Mouse (Mus musculus): ENCODE measurements around the gene Amot. TPM values are rescaled to one million over a fixed set of nuclear protein-coding genes. Genes with fewer than 3 reads are reported as not detected.

Gene Amot
- 10 to 100 TPM; 20.3 to 22.4 TPM for total RNA-seq (2021)
- long read RNA-seq, experiment 1, result 0 reads
- long read RNA-seq, experiment 2, partial matches to known transcripts, result 0 of 1 reads
- long read RNA-seq, experiment 2, other reads (novel, unspliced or antisense), result 1 of 1 reads

DNA sequence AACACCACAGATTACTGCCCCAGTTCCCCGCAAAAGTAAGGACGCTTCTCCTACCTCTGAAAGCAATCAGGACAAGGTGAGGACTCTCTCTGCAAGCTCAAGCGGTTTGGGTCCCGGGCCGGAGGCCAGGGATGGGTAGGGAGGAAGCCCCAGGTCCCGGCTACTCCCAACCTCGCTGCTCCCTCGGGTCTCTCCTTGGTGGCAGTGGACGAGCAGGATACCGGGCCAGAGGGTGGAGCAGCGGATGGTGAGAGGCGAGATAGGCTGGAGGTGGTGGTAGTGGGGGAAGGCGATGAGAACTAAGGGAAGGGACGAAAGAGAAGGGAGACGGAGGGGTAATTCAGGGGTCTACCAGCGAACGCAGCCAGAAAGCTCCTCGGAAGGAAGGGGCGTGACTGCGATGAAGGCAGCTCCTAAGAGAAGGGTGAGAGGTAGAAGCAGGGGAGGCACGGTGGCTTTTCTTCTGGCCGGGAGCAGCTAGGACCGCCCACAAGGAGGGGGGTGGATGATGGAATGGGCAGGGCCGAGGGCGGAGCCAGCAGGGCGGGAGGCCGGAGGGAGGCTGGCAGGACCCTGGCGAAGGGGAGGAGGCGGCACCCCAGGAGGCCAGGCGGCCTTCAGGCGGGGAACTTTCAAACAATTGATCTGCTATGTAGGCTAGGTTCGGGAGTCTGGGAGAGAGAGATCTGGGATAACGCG lies at the start of gene Amot:
Gene Amot, minus strand, starts transcription at position 465 of the 699 bp plus-strand sequence.
- peak; percentile 59 to 74 for DNase-seq (ENCODE audit: low spot score in 2 of 2)

DNA sequence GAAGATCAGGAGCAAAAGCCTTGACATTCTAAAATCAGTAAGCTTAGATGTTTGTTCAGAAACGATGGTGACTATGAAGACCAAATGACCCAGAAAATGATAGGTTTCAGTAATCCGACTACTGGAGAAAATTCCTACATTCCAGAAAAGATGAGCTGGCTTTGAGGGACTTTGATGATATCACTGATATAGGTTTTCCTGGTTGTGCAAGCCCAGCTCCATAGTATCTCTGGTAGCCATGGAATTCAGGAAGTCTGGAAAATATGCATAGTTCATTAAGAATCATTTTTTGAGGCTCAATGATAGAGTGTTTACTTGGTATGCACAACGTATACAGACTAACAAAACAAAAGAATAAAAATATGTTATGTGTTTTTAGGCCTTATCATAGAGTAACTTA lies 40.1 kb upstream of the Amot start:
- no peak for DNase-seq (ENCODE audit: low spot score in 2 of 2)

GRCm38 (mm10) chrX:145543602-145544490 lies 38.9 kb upstream of the Amot start:
- no peak for DNase-seq (ENCODE audit: low spot score in 2 of 2)

DNA sequence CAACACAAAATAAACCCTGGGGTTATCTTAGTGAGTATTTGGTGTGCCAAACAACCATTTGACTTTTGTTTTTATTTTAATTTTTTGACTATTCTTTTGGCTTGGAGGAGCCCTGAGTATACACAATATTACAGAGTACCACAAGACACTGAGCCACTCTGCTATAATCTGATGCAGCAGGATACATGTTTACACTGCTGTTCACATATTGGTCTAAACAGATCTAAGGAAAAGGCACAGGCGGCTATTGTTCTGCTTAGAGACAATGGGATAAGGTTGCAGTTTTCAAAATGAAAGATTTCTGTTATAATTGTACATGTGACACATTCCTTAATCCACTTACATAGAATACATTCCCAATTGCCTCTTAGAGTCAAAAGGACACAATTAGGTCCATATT lies 36.1 kb upstream of the Amot start:
- DNase-seq (ENCODE audit: low spot score in 2 of 2), result no peak

DNA sequence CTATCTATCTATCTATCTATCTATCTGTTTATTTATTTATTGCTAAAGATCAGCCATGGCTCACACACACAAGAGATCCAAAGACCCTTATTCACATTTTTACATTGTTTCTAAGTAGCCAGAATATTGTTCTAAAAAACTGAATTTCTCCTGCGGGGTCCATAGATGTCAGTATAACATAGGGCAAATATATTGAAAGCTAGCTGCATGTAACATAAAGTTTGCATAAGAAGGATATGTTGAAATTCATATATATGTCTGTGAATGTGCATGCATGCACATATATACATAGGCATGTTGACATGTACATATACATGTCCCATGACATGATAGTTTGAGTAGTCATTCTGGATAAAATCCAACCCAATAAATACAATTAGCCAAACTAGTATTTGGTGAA lies 35.3 kb upstream of the Amot start:
- DNase-seq (ENCODE audit: low spot score in 2 of 2), result no peak

- no peak for DNase-seq (ENCODE audit: low spot score in 2 of 2)
Observed at GRCm38 (mm10) chrX:145529602-145530001, 24.6 kb upstream of the Amot start.

DNA sequence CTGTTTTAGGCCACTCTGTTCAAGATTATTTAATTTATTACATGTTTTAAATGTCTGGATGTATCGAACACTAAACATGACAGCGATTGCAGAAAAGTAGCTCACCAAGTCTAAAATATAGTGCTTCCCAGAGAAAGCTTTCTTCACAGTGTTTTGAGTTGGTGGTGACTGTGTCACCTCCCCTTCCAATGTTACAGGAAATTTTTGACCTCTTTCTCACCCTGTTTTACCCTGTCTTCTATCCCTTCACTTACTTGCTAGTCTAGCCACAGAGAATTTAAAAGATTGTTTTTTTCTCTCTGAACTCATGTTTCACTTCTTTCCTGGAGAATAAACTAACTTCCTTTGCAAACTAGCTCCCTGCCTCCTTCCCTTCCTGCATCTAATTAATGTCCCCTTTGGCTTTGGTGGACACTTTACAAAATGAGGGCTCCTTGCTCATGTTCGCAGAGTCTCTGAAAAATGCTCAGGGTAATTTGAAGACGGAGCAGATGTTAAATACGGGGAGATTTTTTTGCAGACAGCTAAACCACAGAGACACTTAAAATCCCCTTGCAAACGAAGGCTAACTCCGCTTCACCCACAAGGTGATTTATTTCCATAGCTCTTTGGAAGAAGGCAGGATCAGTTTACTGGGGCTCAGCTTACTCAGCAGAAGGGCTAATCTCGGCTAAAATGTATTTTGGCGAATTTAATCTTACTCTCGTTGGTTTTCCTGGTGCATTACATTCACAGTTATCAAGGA lies 11.5 kb upstream of the Amot start:
- no peak for DNase-seq (ENCODE audit: low spot score in 2 of 2)

DNA sequence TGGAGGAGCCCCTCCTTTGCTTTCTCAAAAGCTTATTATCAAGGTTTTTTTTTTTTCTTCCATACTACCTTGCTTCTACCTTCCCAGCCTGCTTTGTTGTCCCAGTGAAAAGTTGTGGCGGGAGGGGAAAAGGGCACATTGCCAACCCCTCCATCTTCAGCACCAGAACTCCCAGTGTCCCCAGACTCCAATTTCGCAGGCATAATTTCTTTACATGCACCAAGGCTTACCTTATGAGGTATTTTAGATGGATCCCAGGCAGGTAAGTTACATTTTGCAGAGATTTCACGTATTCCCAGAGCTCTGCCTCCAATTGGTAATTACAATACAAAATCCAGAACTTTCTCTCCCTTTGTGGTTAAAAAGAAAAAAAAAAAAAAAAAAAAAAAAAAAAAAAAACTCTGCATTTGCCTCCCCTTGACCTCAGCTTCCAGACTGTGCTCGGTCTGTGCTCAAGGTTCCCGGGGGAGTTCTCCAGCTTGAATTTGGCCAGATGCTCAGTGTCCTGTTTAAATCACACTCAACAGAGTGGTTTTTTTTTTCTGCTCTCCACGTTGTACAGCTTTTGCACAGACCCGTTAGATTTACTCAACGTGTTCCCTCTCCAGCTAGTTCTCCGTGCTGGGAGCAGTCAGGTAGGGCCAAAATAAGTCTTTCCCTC lies 10.6 kb upstream of the Amot start:
- no peak for DNase-seq (ENCODE audit: low spot score in 2 of 2)

DNA sequence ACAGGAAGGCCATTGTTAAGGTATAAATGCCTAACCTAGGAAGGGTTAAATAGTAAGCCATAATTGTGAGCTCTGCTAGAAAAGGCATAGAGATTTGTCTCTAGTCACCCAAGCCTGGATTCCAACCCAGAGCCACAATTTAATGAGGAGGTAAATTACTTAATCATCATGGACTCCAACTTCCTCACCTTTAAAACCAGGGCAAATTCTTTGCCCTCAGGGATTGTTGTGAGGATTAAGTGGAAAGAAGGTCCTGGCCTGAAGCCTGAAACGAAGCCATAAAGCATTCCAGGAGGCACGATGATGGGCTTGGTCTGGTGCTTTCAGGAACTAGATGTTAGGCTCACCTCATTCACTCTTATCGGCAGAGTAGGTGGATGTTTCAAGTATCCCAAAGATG lies 5.7 kb upstream of the Amot start:
- no peak for DNase-seq (ENCODE audit: low spot score in 2 of 2)

DNA sequence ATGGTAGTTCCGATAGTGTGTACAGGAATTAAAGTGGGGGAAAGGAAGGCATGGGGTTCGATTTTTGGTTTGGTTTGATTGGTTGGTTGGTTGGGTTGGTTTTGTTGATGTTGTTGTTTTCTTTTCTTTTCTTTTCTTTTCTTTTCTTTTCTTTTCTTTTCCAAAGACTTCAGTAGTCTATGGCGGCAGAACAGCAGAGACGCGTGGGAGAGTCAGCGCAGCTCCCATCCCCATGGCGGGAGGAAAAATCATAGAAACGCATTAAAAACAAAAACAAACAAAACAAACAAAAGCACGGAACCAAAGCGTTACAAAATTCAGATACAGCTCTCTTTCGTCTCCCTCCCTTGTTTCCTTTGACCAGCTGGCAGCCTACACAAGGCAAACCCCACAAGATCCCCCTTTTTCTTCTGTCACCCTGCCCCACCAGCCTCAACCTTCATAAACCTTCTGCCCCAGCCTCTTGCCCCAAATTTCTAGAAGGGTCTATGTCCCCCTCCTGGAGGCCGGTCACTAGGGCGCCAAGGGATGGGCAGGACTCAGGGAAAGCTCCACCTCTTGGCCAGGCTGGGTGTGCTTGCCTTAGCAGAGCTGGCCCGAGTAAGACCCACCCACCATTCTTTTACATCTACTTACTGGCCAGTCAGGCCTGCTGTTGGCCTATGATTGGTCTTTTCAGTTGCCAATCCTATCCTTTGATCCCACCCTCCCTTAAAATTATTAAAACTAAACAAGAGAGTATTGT lies 648 bp upstream of the Amot start:
- DNase-seq (ENCODE audit: low spot score in 2 of 2), result peak; percentile 7 to 28

DNA sequence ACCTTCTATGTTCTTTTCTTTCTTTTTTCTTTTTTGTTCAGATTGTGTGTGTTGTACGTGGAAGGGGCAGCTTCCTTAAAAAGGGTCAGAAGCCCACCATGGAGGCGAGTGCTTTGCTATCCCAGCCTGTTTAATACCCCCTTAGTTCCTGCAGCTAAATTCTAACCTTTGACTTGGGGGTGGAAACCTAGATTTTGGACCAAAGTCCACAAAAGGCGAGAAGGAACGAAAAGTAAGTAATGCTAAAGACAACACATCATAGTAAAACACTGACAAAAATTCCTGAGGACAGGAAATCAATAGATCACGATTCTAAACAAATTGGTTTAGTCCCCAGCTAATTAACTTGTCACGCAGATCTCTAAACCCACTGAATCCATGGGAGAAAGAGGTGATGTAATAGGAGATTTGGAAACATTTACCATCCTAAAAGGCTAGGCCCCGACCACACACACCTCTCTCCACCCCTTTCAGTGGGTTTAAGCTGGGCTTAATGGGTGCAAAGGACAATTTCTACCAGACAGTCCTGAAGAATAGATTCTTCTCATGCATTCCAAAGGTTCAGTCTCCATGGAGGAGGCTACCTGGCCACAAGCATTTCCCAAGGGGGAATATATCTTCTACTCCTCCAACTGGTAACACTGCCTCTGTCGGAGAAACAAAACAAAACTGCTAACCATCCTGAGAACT lies 3.2 kb downstream of the Amot start:
- DNase-seq (ENCODE audit: low spot score in 2 of 2), result no peak

GRCm38 (mm10) chrX:145499101-145499500 lies 5.9 kb downstream of the Amot start:
- DNase-seq (ENCODE audit: low spot score in 2 of 2), result no peak

DNA sequence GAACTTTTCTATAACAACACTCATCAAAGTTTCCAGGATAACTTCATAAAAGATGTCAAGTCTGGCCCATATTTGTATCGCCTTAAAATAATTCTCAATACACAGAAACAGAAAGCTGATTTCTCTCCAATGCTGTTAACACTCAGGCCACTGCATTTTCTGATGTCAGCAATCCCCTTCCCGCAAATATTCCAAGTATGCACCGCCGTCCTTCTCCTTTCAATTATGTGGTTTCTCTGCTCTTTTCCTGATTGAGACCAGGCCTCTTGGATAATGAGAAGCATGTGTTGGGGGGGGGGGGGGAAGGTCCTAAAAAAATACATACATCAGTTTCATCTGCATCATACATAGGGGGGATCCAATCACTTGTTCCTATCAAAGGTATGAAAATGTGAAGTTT lies 6.3 kb downstream of the Amot start:
- DNase-seq (ENCODE audit: low spot score in 2 of 2), result no peak

DNA sequence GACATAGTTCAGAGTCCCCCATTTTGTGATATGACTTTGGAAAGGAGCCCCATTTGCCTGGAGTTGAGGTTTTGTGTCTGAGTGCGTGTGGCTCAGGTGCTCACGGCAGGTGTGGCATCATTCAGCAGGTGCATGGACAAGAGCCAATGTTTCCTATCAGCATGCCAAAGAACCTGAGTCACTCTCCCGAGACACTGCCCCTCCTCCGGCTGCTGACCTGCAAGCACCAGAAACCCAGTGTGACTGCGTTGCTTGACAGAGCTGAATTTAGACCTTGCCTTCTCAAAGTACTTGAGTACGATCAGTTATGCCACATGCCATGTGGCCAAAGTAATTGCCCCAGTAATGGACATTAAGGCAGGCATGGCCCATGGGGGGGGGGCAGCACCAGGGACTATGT lies 7.5 kb downstream of the Amot start:
- no peak for DNase-seq (ENCODE audit: low spot score in 2 of 2)

GRCm38 (mm10) chrX:145495381-145495780 lies 9.6 kb downstream of the Amot start:
- DNase-seq (ENCODE audit: low spot score in 2 of 2), result no peak

DNA sequence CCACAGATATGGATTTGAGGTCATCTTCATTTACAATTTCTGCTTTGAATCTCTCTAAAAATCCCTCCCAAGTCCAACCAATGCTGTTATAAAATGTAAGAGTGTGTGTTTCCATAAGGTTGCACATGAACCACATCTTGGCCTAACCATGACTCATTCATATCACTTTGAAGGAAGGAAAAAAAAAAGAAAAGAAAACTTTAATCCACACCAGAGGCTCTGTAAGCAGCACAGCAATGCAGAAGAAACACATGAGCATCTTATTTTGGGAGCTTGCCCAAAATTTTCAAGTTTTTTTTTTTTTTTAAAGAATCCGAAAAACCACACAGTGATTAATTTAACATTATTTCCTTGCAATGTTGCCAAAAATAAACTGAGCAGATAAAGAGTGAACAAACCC lies 14.2 kb downstream of the Amot start:
- no peak for DNase-seq (ENCODE audit: low spot score in 2 of 2)

DNA sequence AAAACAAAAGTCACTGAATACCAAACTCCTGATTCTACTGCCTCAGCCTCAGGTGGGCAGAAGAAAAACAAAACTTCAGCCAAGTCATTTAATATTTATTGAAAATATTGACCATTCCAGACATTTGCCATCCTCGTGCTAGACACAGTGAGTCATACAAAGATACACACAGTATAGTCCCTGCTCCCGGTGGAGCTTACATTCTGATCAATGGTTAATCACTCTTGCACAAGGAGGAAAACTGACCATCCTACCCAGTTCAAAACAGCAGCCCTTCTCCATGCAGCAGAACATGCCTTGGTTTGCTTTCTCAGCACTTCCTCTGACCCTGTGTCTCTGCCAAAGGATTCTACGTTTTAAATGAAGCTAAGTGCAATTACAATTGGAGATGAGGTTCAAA lies 14.6 kb downstream of the Amot start:
- DNase-seq (ENCODE audit: low spot score in 2 of 2), result no peak

DNA sequence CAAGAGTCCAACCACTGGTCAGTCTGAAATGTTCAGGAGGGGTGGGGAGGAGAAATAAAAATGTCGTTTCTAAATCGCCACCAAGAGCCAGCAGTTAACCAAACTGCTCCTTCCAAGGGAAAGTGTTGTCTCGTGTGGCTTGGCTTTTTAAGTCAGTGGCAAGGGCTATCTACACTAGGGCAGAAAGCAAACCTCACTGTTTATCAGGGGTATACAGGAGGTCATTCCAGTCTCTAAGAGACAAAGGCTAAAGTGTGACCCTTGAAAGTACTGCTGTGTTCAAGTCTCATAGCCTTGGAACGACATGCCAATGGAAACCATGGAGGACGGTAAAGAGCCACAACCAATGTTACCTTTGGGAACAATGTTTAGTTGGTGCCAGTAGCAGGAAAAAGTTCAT lies 15.0 kb downstream of the Amot start:
- no peak for DNase-seq (ENCODE audit: low spot score in 2 of 2)

GRCm38 (mm10) chrX:145485495-145485894 lies 19.5 kb downstream of the Amot start:
- no peak for DNase-seq (ENCODE audit: low spot score in 2 of 2)
